Mouse (Mus musculus): Measurements from ENCODE around the gene Rbm20.
"Not testable (repeated sequence)": the region's sequence is repeated elsewhere in the genome, so short reads cannot be mapped to it uniquely, and the experiment has no call there.

The Rbm20 gene

DNA sequence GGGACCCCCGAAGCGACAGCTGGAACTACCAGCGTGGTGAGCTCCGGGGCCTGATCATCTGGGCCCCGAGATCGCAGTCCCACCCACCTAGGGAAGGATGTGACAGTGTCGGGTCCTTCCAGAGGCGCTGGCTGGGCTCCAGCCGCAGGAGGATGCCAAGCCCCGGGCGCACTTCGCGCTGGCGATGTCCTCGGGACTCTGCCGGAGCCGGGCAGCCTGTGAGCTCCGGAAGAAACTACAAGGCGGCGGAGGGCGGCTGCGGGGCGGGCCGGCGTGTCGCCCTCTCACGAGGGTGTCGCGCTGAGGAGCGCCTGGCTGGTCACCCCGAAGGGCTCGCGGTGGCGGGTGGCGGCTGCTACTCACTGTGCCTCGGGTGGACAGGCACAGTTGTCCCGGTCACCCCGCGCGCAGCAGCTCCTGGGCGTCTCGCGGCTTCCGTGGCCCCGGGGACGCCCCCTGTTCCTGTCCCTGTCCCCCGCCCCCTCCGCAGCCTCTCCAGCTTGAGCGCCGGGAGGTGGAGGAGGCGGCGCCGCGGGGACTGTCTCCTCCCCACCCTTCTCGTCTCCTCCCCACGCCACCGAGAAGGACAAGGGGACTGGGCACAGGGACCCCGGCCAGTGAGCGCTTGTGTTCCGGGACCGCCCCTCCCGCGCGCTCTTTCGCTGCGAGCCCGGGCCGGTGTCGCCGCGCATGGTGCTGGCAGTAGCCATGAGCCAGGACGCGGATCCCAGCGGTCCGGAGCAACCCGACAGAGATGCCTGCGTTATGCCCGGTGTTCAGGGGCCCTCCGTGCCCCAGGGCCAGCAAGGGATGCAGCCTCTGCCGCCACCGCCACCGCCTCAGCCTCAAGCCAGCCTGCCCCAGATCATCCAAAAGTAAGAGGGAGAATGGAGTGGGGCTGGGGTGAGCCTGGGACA, at the start of gene Rbm20:
Rbm20 (plus strand) TSS at position 589 of the 917 bp plus-strand sequence.
- DNase-seq: peak; percentile 18

- no peak for DNase-seq
Measured at GRCm38 (mm10) chr19:53638041-53638440, 39.1 kb upstream of the Rbm20 start.

- DNase-seq: no peak
Measured at GRCm38 (mm10) chr19:53638727-53639126, 38.4 kb upstream of the Rbm20 start.

GRCm38 (mm10) chr19:53644020-53644595, 33.0 kb upstream of the Rbm20 start:
- DNase-seq: no peak

DNA sequence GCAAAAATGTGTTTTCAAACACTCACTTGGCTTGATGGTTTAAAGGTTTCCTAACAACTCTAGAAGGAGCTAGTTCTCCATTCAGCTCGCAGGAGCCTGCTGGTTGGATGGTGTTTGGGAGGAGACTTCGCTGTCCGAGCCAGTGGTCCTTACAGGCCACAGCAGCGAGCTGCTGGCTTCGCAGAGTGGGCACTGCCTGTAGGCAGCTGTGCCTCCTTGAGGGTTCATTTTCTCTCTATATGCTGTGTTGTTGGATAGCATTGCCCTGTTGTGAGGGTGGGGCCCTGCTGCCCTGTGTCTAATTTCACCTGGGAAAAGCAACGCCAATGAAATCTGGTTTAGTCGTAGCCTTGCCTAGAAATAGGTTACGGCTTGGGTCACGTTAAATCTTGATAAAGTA, 29.8 kb upstream of the Rbm20 start:
- no peak for DNase-seq

- no peak for DNase-seq
Measured at GRCm38 (mm10) chr19:53648056-53648455, 29.1 kb upstream of the Rbm20 start.

- peak; percentile 67 for DNase-seq
Measured at GRCm38 (mm10) chr19:53648802-53649236, 28.3 kb upstream of the Rbm20 start.

- no peak for DNase-seq
Measured at GRCm38 (mm10) chr19:53649361-53649760, 27.7 kb upstream of the Rbm20 start.

- DNase-seq: no peak
Measured at GRCm38 (mm10) chr19:53649802-53650201, 27.3 kb upstream of the Rbm20 start.

GRCm38 (mm10) chr19:53650921-53651320, 26.2 kb upstream of the Rbm20 start:
- DNase-seq: no peak

DNA sequence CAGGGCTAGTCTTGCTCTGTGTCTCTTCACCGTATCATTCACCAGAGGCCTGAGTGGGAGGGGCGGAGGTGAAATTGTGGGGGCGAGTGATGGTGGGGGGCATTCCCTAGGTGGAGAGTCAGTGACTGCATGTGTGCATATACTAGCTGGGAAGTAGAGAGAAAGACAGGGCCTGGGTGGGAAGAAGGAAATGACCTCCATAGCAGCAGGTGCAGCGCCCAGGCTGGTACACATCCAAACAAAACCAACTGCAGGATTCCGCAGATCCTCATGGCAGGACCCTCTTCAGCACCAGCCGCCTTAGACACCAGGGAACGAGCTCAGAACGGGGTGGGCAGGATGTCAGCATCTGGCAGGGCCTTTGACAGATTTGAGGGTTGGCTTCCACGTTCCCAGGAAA, 24.8 kb upstream of the Rbm20 start:
- no peak for DNase-seq

DNA sequence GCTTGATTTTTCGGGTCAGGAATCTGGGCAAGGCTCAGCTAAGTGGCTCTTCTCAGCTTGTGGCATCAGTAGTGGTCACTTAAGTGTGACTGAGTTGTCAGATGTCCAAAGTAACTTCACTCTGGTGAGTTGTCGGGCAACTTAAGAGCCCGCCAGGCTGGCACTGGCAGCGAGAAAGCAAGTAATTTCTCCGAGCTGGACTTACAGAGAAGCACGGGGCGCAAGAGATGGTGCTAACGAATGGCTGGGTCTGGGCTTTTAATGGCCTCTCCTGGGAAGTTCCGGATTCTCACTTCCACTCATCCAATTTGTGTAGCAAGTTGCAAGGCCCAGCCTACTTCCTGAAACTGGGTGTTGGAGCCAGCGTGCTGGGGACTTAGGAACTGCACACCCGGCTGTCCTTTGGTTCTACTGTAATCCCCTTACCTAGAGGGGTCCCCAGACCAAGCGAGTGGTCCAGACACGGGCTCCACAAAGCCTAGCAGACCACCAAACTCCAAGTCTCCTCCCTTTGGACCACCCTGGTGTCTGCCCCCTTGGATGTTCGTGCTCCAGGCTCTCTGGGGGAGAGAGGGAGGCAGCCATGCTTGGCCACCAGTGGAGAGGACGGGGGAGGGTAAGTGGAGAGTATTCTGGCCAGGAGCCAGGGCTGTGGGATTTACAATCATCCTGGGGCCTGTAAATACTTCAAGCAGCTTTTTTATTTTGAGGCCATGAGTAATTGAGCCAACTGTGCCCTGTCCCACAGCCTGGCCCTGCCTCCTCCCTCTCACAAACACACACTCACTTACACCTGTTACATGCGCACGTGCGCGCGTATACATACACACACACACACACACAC, 23.3 kb upstream of the Rbm20 start:
- peak; percentile 42 for DNase-seq

DNA sequence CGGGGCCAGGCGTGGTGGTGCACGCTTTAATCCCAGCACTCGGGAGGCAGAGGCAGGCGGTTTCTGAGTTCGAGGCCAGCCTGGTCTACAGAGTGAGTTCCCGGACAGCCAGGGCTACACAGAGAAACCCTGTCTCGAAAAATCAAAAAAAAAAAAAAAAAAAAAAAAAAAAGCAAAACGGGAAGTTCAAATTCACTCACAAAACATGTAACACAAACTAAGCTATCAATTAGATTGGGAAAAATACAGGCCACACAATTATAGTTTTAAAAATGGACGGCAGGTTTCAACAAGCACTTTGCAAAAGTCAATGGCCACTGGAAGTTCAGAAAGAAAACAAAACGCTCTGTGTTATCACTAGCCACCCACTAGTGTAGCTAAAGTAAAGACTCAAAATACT, 20.7 kb upstream of the Rbm20 start:
- not testable (repeated sequence) for DNase-seq

- no peak for DNase-seq
Measured at GRCm38 (mm10) chr19:53657437-53657836, 19.7 kb upstream of the Rbm20 start.

DNA sequence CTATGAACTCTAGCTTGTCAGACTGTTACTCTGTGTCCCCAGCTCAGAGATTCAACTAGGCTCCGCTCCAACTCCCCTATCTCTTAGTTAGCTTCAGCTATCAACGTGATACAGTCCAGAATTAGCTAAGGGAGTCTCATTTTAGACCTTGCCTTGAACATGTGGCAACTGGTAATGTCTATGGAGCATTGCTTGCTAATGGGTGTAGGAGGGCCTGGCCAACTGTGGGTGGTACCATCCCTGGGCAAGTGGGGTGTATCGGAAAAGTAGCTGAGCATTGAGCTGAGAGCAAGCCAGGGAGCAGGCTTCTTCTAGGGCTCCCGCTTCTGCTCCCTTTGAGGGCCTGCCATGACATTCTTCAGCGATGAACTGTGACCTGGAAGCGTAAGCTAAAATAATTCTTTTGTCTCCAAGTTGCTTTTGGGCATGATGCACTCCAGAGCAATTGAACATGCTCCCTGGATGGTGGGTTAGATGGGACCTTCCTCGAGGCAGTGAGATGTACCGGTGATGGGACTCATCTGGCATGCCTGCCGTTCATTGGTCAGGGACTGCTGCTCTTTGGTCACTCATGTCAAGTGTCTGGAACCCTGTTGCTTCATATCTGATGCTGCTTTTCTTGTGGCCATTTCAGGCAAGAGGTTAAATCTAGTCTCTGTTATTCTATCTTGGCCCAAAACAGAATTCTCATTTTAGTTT, 16.2 kb upstream of the Rbm20 start:
- no peak for DNase-seq

DNA sequence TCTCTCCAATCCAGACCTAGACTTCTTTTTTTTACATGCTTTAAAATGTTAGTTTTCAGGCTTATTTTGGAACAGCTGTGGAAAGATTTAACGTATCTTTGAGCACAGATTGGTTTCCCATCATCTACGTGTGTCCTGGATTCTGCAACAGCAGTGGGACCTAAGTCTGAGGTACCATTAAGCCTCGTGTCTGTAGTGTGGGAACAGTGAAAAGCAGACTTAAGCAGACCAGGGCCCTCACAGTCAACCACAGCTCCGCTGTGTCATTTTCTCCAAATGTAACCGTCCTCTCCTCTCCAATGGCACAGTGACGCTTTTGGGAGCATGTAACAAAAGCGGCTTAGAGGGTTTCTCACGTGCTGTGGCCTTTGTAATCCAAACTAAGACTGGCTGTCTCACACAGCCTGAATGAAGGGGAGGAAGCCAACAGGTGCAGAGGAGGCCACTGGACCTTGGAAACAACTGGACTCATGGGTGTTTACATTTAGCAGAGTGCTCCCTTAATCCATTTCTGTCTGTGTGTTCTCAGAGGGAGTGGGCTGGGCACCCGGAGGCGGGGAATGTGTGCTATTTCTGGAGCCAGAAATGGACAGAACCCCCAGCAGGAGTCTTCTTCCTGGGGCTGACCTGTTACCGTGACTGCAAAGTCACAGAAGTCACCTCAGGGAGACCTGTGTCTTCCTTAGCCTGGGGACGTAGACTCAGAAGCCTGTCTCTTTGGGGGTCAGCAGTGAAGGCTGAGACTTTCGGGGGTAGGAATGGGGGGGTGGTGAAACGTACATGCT, 15.0 kb upstream of the Rbm20 start:
- no peak for DNase-seq

- no peak for DNase-seq
Measured at GRCm38 (mm10) chr19:53664831-53665230, 12.3 kb upstream of the Rbm20 start.

DNA sequence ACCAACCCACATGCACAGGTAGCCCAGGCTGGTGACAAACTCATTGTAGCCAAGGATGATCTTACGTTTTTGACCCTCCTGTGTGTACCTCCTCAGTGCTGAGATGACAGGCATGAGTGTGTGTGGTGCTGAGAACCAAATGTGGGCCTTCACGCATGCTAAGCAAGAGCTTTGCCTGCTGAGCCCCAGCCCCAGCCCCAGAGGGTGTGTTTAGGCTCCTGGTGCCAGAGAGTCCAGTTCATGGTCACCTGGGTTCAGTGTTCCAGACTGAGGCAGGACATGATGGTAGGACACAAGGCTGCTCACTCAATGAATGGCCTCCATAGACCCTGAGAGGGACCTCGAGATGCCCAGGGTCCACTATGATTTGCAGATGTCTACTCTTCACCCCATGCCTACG, 11.7 kb upstream of the Rbm20 start:
- no peak for DNase-seq

GRCm38 (mm10) chr19:53666708-53667107, 10.4 kb upstream of the Rbm20 start:
- no peak for DNase-seq

DNA sequence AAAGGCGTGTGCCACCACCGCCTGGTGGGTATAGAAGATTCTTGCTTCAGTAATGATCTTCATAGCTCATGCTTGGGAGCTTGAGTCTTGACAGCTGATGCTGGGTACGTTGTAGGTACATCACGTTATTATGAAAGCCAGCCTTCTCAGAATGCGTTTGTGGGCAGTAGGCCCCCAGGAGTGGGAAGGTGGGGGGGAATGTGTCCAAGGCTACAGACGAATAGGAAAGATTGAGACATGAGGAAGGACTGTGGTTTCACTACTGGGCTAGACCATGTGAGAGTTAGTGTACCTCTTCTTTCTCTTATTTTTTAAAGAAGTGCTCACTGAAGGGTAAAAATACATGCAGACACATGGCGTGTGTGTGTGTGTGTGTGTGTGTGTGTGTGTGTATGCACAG, 8.3 kb upstream of the Rbm20 start:
- DNase-seq: no peak

DNA sequence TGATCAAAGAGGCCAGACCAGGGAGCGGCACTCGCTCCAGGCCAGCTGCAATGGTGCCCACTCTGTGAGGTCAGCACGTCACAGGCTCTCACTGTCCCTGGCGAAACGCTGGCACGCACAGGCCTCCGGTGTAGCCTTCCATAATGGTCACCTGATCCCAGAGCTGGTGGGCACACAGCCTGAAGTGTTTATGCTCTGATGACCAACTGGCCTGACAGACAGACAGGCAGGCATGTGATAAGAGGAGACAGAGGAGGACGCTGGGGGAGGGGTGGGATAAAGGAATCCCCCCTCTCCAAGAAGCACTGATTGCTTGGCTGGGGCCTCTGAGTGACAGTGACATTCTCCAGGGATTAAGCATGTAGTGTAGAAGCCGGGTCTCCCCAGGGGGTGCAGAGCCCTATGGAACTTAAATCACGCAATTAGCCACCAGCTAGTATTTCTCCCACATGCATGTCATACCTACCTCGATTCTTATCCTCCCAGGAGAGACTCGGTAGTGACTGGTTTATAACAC, 6.4 kb upstream of the Rbm20 start:
- no peak for DNase-seq

DNA sequence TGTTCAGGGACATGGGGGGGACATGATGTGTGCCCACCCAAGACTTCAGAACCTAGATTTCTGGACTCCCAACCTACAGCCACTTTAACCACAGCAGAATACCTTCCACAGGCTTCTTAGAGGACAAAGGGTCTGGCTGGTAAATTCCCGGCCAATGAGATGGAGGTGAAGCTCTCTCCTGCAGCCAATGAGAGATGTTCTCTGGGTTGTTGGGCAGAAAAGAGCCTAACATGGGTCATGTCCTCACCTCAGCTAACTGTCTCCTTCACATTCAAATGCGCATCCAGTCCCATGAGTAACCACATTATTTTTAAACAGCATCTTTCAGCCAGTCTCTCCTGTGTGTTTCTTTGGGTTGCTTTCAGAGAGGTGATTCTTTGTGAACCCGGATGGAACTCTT, 5.7 kb upstream of the Rbm20 start:
- no peak for DNase-seq
